Mouse (Mus musculus) hindbrain, embryonic 12.5 days (tissue): ENCODE results near the gene Lrp5. TPM values are rescaled to one million over a fixed set of nuclear protein-coding genes. Genes with fewer than 3 reads are reported as not detected.

Experiments
- ATAC-seq: fragments of 200-750 bp; cut with Nextera tagmentation; 2 replicates; pipeline ENCODE4 v1.8.0; 2017; ENCODE audit warnings: moderate TSS enrichment; ENCODE audit not compliant: low FRiP score
- H3K27ac ChIP-seq: fragments of 300-500 bp; sonication (generic); 2 replicates; pipeline ENCODE4 v1.5.1; 2016; ENCODE audit warnings: mild to moderate bottlenecking
- H3K27me3 ChIP-seq: fragments of 300-500 bp; sonication (generic); 2 replicates; pipeline ENCODE4 v1.6.1; 2016; ENCODE audit warnings: mild to moderate bottlenecking
- H3K36me3 ChIP-seq: fragments of 300-500 bp; sonication (generic); 2 replicates; pipeline ENCODE4 v1.6.1; 2016; ENCODE audit warnings: mild to moderate bottlenecking
- H3K4me1 ChIP-seq: fragments of 300-500 bp; sonication (generic); 2 replicates; pipeline ENCODE4 v1.6.1; 2016
- H3K4me2 ChIP-seq: fragments of 300-500 bp; sonication (generic); replicated peaks from 2 replicates; pipeline ENCODE4 v1.6.1; 2016; ENCODE audit warnings: mild to moderate bottlenecking
- H3K4me3 ChIP-seq: fragments of 300-500 bp; sonication (generic); 2 replicates; pipeline ENCODE4 v1.5.1; 2016; ENCODE audit warnings: mild to moderate bottlenecking
- H3K9ac ChIP-seq: fragments of 300-500 bp; sonication (generic); 2 replicates; pipeline ENCODE4 v1.6.1; 2016; ENCODE audit warnings: mild to moderate bottlenecking, moderate library complexity
- H3K9me3 ChIP-seq: fragments of 300-500 bp; sonication (generic); replicated peaks from 2 replicates; pipeline ENCODE4 v1.6.1; 2016; ENCODE audit warnings: mild to moderate bottlenecking
- WGBS: fragments of 180-500 bp; shearing (Covaris S2); methylation state at CpG from one replicate; pipeline ENCODE4 v1.1.7; 2016; 5-methylcytosine and 5-hydroxymethylcytosine counted together
- polyA plus RNA-seq: library from polyadenylated mRNA; unstranded; fragments of >200 nt; fragmentation: Nextera tagmentation; extraction: Ambion mirVana; gene quantifications from 2 replicates; pipeline ENCODE4 v1.2.1, GENCODE M21; 2016

The Lrp5 gene
- polyA plus RNA-seq, 1 experiment from 2014 or later = 4.0 TPM

- Histone ChIP-seq H3K9me3 (no peaks in the 10 kb centered on the region), H3K4me3 (peak overlapping the region; percentile 81), H3K4me1 (peaks cover 16% of the 10 kb centered on the region), H3K27me3 (no peaks in the 10 kb centered on the region), H3K4me2 (peak overlapping the region; percentile 79), H3K9ac (peak overlapping the region; percentile 82), H3K27ac (no peak overlapping the region), H3K36me3 (no peaks in the 10 kb centered on the region)
- ATAC-seq = no peak
- 44% methylated on average over 10 of the region's 10 CpGs for WGBS
These were observed 22.8 kb upstream of the Lrp5 start for GRCm38 (mm10) chr19:3709013-3709787.

- H3K4me3 ChIP-seq = peak within 1 kb of the TSS; percentile 81
- peak within 1 kb of the TSS; percentile 82 for H3K9ac ChIP-seq
- H3K36me3 ChIP-seq = no peaks in the 10 kb centered on the region
- under 1% methylated on average over 61 of the region's 61 CpGs for WGBS
- peak within 1 kb of the TSS; percentile 79 for H3K4me2 ChIP-seq
- peak within 1 kb of the TSS; percentile 83 for H3K27ac ChIP-seq
- H3K27me3 ChIP-seq = no peaks in the 10 kb centered on the region
- no peaks in the 10 kb centered on the region for H3K9me3 ChIP-seq
- ATAC-seq = peak; percentile 98
- peaks cover 16% of the 10 kb centered on the region for H3K4me1 ChIP-seq
These were observed 22.0 kb upstream of the Lrp5 start, which contains the start of gene 1810055G02Rik for GRCm38 (mm10) chr19:3708078-3709012. TSS of gene 1810055G02Rik (plus strand) at chr19:3708293.

- H3K27me3 ChIP-seq = no peaks in the 10 kb centered on the region
- WGBS = 40% methylated on average over 10 of the region's 10 CpGs
- H3K9ac ChIP-seq = peak overlapping the region; percentile 82
- H3K4me2 ChIP-seq = peak overlapping the region; percentile 79
- peaks cover 16% of the 10 kb centered on the region for H3K4me1 ChIP-seq
- H3K27ac ChIP-seq = peak overlapping the region; percentile 73
- ATAC-seq = no peak
- no peaks in the 10 kb centered on the region for H3K9me3 ChIP-seq
- H3K4me3 ChIP-seq = peak overlapping the region; percentile 81
- no peaks in the 10 kb centered on the region for H3K36me3 ChIP-seq
These were observed 21.2 kb upstream of the Lrp5 start for GRCm38 (mm10) chr19:3707553-3707952.

- WGBS = 50% methylated on average over 1 of the region's 1 CpGs
- Histone ChIP-seq H3K9me3 (no peaks in the 10 kb centered on the region), H3K4me1 (peaks cover 16% of the 10 kb centered on the region), H3K4me3 (no peak overlapping the region), H3K4me2 (no peak overlapping the region), H3K9ac (no peak overlapping the region), H3K36me3 (no peaks in the 10 kb centered on the region), H3K27ac (no peak overlapping the region), H3K27me3 (no peaks in the 10 kb centered on the region)
- no peak for ATAC-seq
These were observed 19.9 kb upstream of the Lrp5 start for GRCm38 (mm10) chr19:3706258-3706657.

GRCm38 (mm10) chr19:3702460-3702859, 16.1 kb upstream of the Lrp5 start:
- H3K4me1 ChIP-seq = peaks cover 1% of the 10 kb centered on the region; the same call in 1 of the 2 replicates
- H3K27ac ChIP-seq = no peak overlapping the region
- 86% methylated on average over 4 of the region's 4 CpGs for WGBS
- H3K4me2 ChIP-seq = no peak overlapping the region
- no peak for ATAC-seq
- H3K9me3 ChIP-seq = no peaks in the 10 kb centered on the region
- no peak overlapping the region for H3K4me3 ChIP-seq
- H3K9ac ChIP-seq = no peak overlapping the region
- no peaks in the 10 kb centered on the region for H3K27me3 ChIP-seq
- no peaks in the 10 kb centered on the region for H3K36me3 ChIP-seq

- 40% methylated on average over 6 of the region's 6 CpGs for WGBS
- Histone ChIP-seq H3K36me3 (no peaks in the 10 kb centered on the region), H3K4me3 (no peak overlapping the region), H3K4me1 (no peaks in the 10 kb centered on the region), H3K9ac (no peak overlapping the region), H3K4me2 (no peak overlapping the region), H3K27ac (no peak overlapping the region), H3K9me3 (no peaks in the 10 kb centered on the region), H3K27me3 (no peaks in the 10 kb centered on the region)
- ATAC-seq = peak; percentile 60
These were observed 13.4 kb upstream of the Lrp5 start for GRCm38 (mm10) chr19:3699508-3700438.

- Histone ChIP-seq H3K36me3 (no peaks in the 10 kb centered on the region), H3K27me3 (no peaks in the 10 kb centered on the region), H3K9ac (no peak overlapping the region), H3K27ac (no peak overlapping the region), H3K9me3 (no peaks in the 10 kb centered on the region), H3K4me3 (no peak overlapping the region), H3K4me2 (no peak overlapping the region), H3K4me1 (no peaks in the 10 kb centered on the region)
- ATAC-seq = no peak
- 85% methylated on average over 7 of the region's 7 CpGs for WGBS
These were observed 11.7 kb upstream of the Lrp5 start for GRCm38 (mm10) chr19:3698035-3698434.

- H3K4me1 ChIP-seq = no peaks in the 10 kb centered on the region
- H3K27me3 ChIP-seq = no peaks in the 10 kb centered on the region
- H3K9me3 ChIP-seq = no peaks in the 10 kb centered on the region
- no peaks in the 10 kb centered on the region for H3K36me3 ChIP-seq
- 86% methylated on average over 8 of the region's 8 CpGs for WGBS
- H3K4me3 ChIP-seq = no peak overlapping the region
- no peak for ATAC-seq
- H3K9ac ChIP-seq = no peak overlapping the region
- H3K4me2 ChIP-seq = no peak overlapping the region
- H3K27ac ChIP-seq = no peak overlapping the region
These were observed 9.6 kb upstream of the Lrp5 start for GRCm38 (mm10) chr19:3695976-3696375.

GRCm38 (mm10) chr19:3695471-3695870, 9.1 kb upstream of the Lrp5 start:
- Histone ChIP-seq H3K4me3 (no peak overlapping the region), H3K27ac (no peak overlapping the region), H3K4me2 (no peak overlapping the region), H3K27me3 (no peaks in the 10 kb centered on the region), H3K9ac (no peak overlapping the region), H3K4me1 (no peaks in the 10 kb centered on the region), H3K9me3 (no peaks in the 10 kb centered on the region), H3K36me3 (no peaks in the 10 kb centered on the region)
- ATAC-seq = no peak
- 91% methylated on average over 4 of the region's 4 CpGs for WGBS

- Histone ChIP-seq H3K27me3 (no peaks in the 10 kb centered on the region), H3K9me3 (no peaks in the 10 kb centered on the region), H3K27ac (no peak overlapping the region), H3K4me2 (no peak overlapping the region), H3K4me1 (no peaks in the 10 kb centered on the region), H3K9ac (no peak overlapping the region), H3K4me3 (no peak overlapping the region), H3K36me3 (no peaks in the 10 kb centered on the region)
- 88% methylated on average over 3 of the region's 3 CpGs for WGBS
- ATAC-seq = no peak
These were observed 8.6 kb upstream of the Lrp5 start for GRCm38 (mm10) chr19:3695006-3695405.

- no peak for ATAC-seq
- Histone ChIP-seq H3K27ac (no peak overlapping the region), H3K36me3 (no peaks in the 10 kb centered on the region), H3K9me3 (no peaks in the 10 kb centered on the region), H3K4me1 (no peaks in the 10 kb centered on the region), H3K9ac (no peak overlapping the region), H3K4me2 (no peak overlapping the region), H3K27me3 (no peaks in the 10 kb centered on the region), H3K4me3 (no peak overlapping the region)
- 78% methylated on average over 2 of the region's 2 CpGs for WGBS
These were observed 8.1 kb upstream of the Lrp5 start for GRCm38 (mm10) chr19:3694476-3694875.
